Mouse (Mus musculus) G1E (cell line): ENCODE measurements around the gene Sox4. TPM values are rescaled to one million over a fixed set of nuclear protein-coding genes. Genes with fewer than 3 reads are reported as not detected.
A peak's percentile ranks its signal among the peaks of the same experiment; 100 is the strongest.

Experiments
- ATAC-seq: 2 replicates; pipeline ENCODE4 v1.8.0; 2016; ENCODE audit warnings: mild to moderate bottlenecking; ENCODE audit not compliant: insufficient number of reproducible peaks, poor library complexity, low FRiP score, severe bottlenecking; ENCODE audit errors: extremely low read depth
- DNase-seq: peaks from one replicate; pipeline ENCODE4 v3.0.0; 2012; ENCODE audit warnings: low spot score
- H3K27me3 ChIP-seq: 2 replicates; pipeline ENCODE4 v1.6.1; 2012; ENCODE audit warnings: mild to moderate bottlenecking, low read length, inconsistent platforms; ENCODE audit not compliant: insufficient read depth
- H3K36me3 ChIP-seq: replicated peaks from 2 replicates; pipeline ENCODE3; 2012; ENCODE audit warnings: mild to moderate bottlenecking, inconsistent platforms
- H3K4me1 ChIP-seq: 2 replicates; pipeline ENCODE4 v1.6.1; 2012; ENCODE audit warnings: low read depth, low read length, inconsistent platforms, mixed read lengths; ENCODE audit not compliant: insufficient read depth
- H3K4me3 ChIP-seq: 2 replicates; pipeline ENCODE4 v1.5.1; 2012; ENCODE audit warnings: low read depth, mild to moderate bottlenecking, inconsistent platforms, low read length, moderate library complexity, mixed read lengths
- H3K9me3 ChIP-seq: replicated peaks from 2 replicates; pipeline ENCODE4 v1.6.1; 2012; ENCODE audit warnings: inconsistent platforms
- CTCF ChIP-seq: IDR thresholded peaks from 2 replicates; pipeline ENCODE4 v1.5.1; 2012; ENCODE audit warnings: low read depth, low read length, inconsistent platforms, mixed read lengths
- GATA1 ChIP-seq: IDR thresholded peaks from 2 replicates; pipeline ENCODE4 v1.6.1; 2012; ENCODE audit warnings: borderline replicate concordance, low read length, inconsistent platforms, mixed read lengths
- GATA2 ChIP-seq: IDR thresholded peaks from 2 replicates; pipeline ENCODE4 v1.6.1; 2012; ENCODE audit warnings: low read depth, low read length, inconsistent platforms, borderline replicate concordance
- POLR2AphosphoS5 ChIP-seq: IDR thresholded peaks from 2 replicates; pipeline ENCODE4 v1.6.1; 2012; ENCODE audit warnings: low read depth, low read length, inconsistent platforms; ENCODE audit not compliant: insufficient replicate concordance
- TAL1 ChIP-seq: conservative IDR thresholded peaks from 2 replicates; pipeline ENCODE4 v1.6.1; 2012; ENCODE audit warnings: low read depth, low read length, inconsistent platforms, mixed read lengths
- polyA plus RNA-seq: library from polyadenylated mRNA; stranded (reverse); fragments of >175 nt; gene quantifications from 2 replicates; pipeline ENCODE4 v1.2.3, GENCODE M21; 2012
- total RNA-seq, 2 experiments: library from RNA; stranded (forward) in 1 of 2; stranded (reverse) in 1 of 2; fragments of 200-1000 nt in 1 of 2; fragments of >200 nt in 1 of 2; fragmentation: Nextera tagmentation in 1 of 2; gene quantifications; 2 replicates each; pipeline ENCODE4 v1.2.3; 2014 to 2017

The Sox4 gene
- total and polyA plus RNA-seq, 3 experiments = under 0.01 to 0.02 TPM; not detected in 1

DNA sequence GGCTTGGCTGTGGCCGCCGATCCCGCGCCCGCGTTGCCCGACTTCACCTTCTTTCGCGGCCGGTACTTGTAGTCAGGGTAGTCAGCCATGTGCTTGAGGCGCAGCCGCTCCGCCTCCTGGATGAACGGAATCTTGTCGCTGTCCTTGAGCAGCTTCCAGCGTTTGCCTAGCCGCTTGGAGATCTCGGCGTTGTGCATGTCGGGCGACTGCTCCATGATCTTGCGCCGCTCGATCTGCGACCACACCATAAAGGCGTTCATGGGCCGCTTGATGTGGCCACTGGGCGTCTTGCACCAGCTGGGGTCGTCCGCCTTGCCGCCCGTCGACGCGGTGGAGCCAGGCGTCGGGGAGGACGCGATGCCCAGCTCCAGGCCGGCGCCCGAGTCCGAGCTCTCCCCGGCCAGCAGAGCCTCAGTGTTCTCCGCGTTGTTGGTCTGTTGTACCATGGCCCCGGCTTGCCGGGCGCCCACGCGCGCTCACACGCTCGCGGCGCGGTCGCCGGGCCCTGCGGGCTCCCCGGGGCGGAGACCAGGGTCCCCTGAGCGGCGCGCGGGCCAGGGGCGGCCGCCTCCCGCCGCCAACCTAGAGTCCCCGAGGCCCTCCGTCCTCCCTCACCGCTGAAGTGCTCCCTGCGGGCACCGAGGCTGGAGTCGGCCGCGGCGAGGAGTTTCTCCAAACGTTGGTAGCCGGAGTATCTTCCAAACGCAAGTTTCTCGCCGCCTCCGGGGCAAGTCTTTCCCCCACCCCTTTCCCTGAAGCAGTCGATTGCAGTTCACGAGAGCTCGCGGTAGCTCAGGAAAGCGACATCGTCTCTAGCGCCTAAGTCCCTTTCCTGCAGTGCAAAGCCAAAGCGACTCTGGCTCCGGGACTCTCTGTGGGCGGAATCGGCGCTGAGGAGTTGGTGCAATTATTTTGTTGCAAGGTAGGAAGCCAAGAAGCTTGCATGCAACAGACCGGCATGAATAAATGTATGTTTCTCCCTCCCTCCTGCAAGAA lies 639 bp downstream of the Sox4 start:
- no peak for TF ChIP-seq POLR2AphosphoS5
- TF ChIP-seq GATA2 = no peak
- H3K4me1 ChIP-seq = no peaks in the 10 kb centered on the region; the same call in 1 of the 2 replicates
- peak overlapping the region; percentile 23; the same call in 1 of the 2 replicates for H3K4me3 ChIP-seq
- no peaks in the 10 kb centered on the region for H3K36me3 ChIP-seq
- ATAC-seq = no peak
- peaks cover 22% of the 10 kb centered on the region for H3K9me3 ChIP-seq
- no peaks in the 10 kb centered on the region; the same call in 1 of the 2 replicates for H3K27me3 ChIP-seq
- no peak for DNase-seq

DNA sequence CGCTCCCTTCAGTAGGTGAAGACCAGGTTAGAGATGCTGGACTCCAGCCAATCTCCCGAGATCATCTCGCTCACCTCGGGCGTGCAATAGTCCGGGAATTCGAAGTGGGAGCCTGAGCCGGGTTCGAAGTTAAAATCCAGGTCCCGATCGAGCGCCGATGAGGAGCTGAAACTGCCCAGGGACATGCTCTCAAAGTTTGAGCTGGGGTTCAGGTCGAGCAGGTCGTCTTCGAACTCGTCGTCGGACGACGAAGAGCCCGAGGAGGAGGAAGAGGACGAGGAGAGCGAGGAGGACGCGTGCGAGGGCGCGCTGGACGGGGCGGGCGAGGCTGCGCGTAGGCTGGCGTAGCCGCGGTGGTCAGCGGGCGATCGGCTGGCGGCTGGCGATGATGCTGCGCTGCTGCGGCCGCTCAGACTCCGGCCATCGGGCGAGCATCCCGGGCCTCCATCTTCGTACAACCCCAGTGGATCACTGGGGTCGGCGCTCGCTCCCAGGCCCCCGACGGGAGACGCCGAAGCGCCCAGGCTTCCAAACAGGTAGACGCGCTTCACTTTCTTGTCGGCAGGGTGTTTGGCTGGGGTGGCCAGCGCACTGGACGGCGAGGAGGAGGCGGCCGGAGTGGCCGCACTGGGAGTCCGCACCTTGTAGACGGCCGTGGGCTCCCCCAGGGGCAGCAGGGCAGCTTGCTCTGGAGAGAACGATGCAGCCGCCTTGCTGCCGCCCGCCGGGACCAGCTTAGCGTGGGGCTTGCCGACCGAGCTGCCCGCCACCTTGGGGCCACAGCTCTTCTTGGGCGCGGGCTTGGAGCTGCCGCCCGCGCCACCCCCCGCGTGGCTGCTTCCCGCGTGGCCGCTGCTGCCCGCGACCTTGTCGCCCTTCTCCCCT lies 1.6 kb downstream of the Sox4 start:
- no peak for TF ChIP-seq GATA2
- TF ChIP-seq CTCF = no peak
- no peak for TF ChIP-seq TAL1
- TF ChIP-seq POLR2AphosphoS5 = no peak
- TF ChIP-seq GATA1 = no peak

GRCm38 (mm10) chr13:28950623-28951491 lies 2.7 kb downstream of the Sox4 start:
- no peaks in the 10 kb centered on the region; the same call in 1 of the 2 replicates for H3K27me3 ChIP-seq
- DNase-seq (no peak), ATAC-seq (no peak)
- H3K4me1 ChIP-seq = no peaks in the 10 kb centered on the region; the same call in 1 of the 2 replicates
- TF ChIP-seq GATA1 (no peak), TAL1 (no peak), GATA2 (no peak), CTCF (no peak), POLR2AphosphoS5 (no peak)
- no peaks in the 10 kb centered on the region for H3K36me3 ChIP-seq
- peaks cover 22% of the 10 kb centered on the region for H3K9me3 ChIP-seq
- H3K4me3 ChIP-seq = no peak overlapping the region

More for the DNA sequence above, 1.6 kb downstream of the Sox4 start:
- Histone ChIP-seq H3K4me1 (no peaks in the 10 kb centered on the region; the same call in 1 of the 2 replicates), H3K4me3 (peak overlapping the region; percentile 35; the same call in 1 of the 2 replicates), H3K9me3 (peaks cover 22% of the 10 kb centered on the region), H3K36me3 (no peaks in the 10 kb centered on the region), H3K27me3 (no peaks in the 10 kb centered on the region; the same call in 1 of the 2 replicates)
- DNase-seq (no peak), ATAC-seq (no peak)

- H3K27me3 ChIP-seq = no peaks in the 10 kb centered on the region; the same call in 1 of the 2 replicates
- no peak overlapping the region for H3K4me3 ChIP-seq
- no peaks in the 10 kb centered on the region for H3K36me3 ChIP-seq
- DNase-seq = no peak
- peaks cover 22% of the 10 kb centered on the region for H3K9me3 ChIP-seq
- ATAC-seq = no peak
- H3K4me1 ChIP-seq = no peaks in the 10 kb centered on the region; the same call in 1 of the 2 replicates
- TF ChIP-seq CTCF = no peak
- no peak for TF ChIP-seq POLR2AphosphoS5
- TF ChIP-seq TAL1 = no peak
- no peak for TF ChIP-seq GATA2
- no peak for TF ChIP-seq GATA1
These were observed 3.3 kb downstream of the Sox4 start for GRCm38 (mm10) chr13:28950266-28950622.

DNA sequence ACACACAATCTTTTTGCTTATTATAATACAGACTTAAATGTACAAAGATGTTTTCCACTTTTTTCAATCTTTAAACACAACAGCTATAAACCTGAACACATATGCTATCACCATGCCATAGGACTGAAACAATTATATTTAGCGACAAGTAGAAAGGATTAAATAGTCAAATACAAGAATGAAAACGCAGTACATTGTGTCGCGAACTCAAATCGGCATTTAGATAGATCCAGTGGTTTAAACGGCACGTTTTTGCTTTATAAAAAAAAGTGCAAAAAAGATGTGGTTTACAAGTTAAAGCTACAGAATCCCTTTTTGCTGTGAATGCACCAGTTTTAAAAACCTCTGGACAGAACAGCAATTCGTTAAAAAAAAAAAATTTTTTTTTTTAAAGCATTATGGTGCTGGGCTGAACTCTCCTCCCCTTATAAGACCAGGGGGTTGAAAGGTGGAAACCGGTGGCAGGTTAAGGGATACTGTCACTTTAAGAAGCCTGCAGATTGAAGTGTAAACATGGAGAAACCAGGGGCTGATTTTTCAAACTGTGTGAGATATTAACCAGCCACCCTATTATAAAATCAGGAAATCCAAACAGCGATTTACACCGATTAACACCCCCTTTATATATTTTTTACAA lies 4.1 kb downstream of the Sox4 start:
- H3K4me3 ChIP-seq = no peak overlapping the region
- no peak for TF ChIP-seq POLR2AphosphoS5
- TF ChIP-seq TAL1 = no peak
- no peak for TF ChIP-seq CTCF
- DNase-seq (no peak), ATAC-seq (no peak)
- no peaks in the 10 kb centered on the region; the same call in 1 of the 2 replicates for H3K27me3 ChIP-seq
- H3K4me1 ChIP-seq = no peaks in the 10 kb centered on the region; the same call in 1 of the 2 replicates
- H3K9me3 ChIP-seq = peaks cover 22% of the 10 kb centered on the region
- H3K36me3 ChIP-seq = no peaks in the 10 kb centered on the region
